Mouse (Mus musculus): ENCODE data around the gene Olfr554.

Olfr554 gene

GRCm38 (mm10) chr7:102638132-102638531 is at the start of gene Olfr554:
Olfr554 (plus strand) TSS chr7:102638432.
- TF ChIP-seq GATA4 (IDR thresholded peaks at IDR 0.05; ENCODE audit: insufficient replicate concordance, low read length) = no peak

- TF ChIP-seq GATA4 (IDR thresholded peaks at IDR 0.05; ENCODE audit: insufficient replicate concordance, low read length) = no peak
Observed at GRCm38 (mm10) chr7:102591786-102592185, 46.4 kb upstream of the Olfr554 start, which contains the start of gene Olfr551. Olfr551 (minus strand) TSS chr7:102591886.

GRCm38 (mm10) chr7:102597378-102598031 is 40.7 kb upstream of the Olfr554 start, which contains the start of gene Olfr552:
Olfr552 (plus strand) TSS chr7:102597770.
- no peak for TF ChIP-seq GATA4 (IDR thresholded peaks at IDR 0.05; ENCODE audit: insufficient replicate concordance, low read length)

GRCm38 (mm10) chr7:102618118-102618517 is 20.1 kb upstream of the Olfr554 start, which contains the start of gene Olfr553:
Olfr553 (minus strand) TSS chr7:102618218.
- no peak for TF ChIP-seq GATA4 (IDR thresholded peaks at IDR 0.05; ENCODE audit: insufficient replicate concordance, low read length)

- no peak for TF ChIP-seq GATA4 (IDR thresholded peaks at IDR 0.05; ENCODE audit: insufficient replicate concordance, low read length)
Observed at GRCm38 (mm10) chr7:102619608-102620007, 18.6 kb upstream of the Olfr554 start.

- TF ChIP-seq GATA4 (IDR thresholded peaks at IDR 0.05; ENCODE audit: insufficient replicate concordance, low read length) = no peak
Observed at GRCm38 (mm10) chr7:102636665-102637064, 1.6 kb upstream of the Olfr554 start.

- TF ChIP-seq GATA4 (IDR thresholded peaks at IDR 0.05; ENCODE audit: insufficient replicate concordance, low read length) = no peak
Observed at GRCm38 (mm10) chr7:102658523-102658922, 20.3 kb downstream of the Olfr554 start, which contains the start of gene Olfr555. Olfr555 (plus strand) TSS chr7:102658823.

- TF ChIP-seq GATA4 (IDR thresholded peaks at IDR 0.05; ENCODE audit: insufficient replicate concordance, low read length) = no peak
Observed at GRCm38 (mm10) chr7:102664599-102664998, 26.4 kb downstream of the Olfr554 start, which contains the start of gene Olfr556. Olfr556 (plus strand) TSS chr7:102664899.

- no peak for TF ChIP-seq GATA4 (IDR thresholded peaks at IDR 0.05; ENCODE audit: insufficient replicate concordance, low read length)
Observed at GRCm38 (mm10) chr7:102665378-102665777, 27.1 kb downstream of the Olfr554 start.

GRCm38 (mm10) chr7:102676225-102676624 is 38.0 kb downstream of the Olfr554 start:
- no peak for TF ChIP-seq GATA4 (IDR thresholded peaks at IDR 0.05; ENCODE audit: insufficient replicate concordance, low read length)

- no peak for TF ChIP-seq GATA4 (IDR thresholded peaks at IDR 0.05; ENCODE audit: insufficient replicate concordance, low read length)
Observed at GRCm38 (mm10) chr7:102681916-102682315, 43.7 kb downstream of the Olfr554 start.

GRCm38 (mm10) chr7:102686944-102687501 is 48.8 kb downstream of the Olfr554 start, which contains the start of gene Trim68:
Trim68 (minus strand) TSS chr7:102687327.
- TF ChIP-seq GATA4 (IDR thresholded peaks at IDR 0.05; ENCODE audit: insufficient replicate concordance, low read length) = peak; percentile 87; the same call in 1 of the 2 replicates

Measured in liver, adult (tissue).